Mouse (Mus musculus) heart, embryonic 11.5 days (tissue): Measurements from ENCODE around the gene Ube2a. TPM values are rescaled to one million over a fixed set of nuclear protein-coding genes. Genes with fewer than 3 reads are reported as not detected.
"Not testable (repeated sequence)": the region's sequence is repeated elsewhere in the genome, so short reads cannot be mapped to it uniquely, and the experiment has no call there.

ENCODE experiments used
- ATAC-seq: fragments of 200-750 bp; cut with Nextera tagmentation; replicated peaks from 2 replicates; pipeline ENCODE4 v1.8.0; 2017; ENCODE audit warnings: moderate library complexity; ENCODE audit not compliant: insufficient number of reproducible peaks, low FRiP score, low TSS enrichment
- H3K27ac ChIP-seq: fragments of 300-500 bp; sonication (generic); 2 replicates; pipeline ENCODE4 v1.5.1; 2014; ENCODE audit warnings: mild to moderate bottlenecking, low read depth, low read length
- H3K27me3 ChIP-seq: fragments of 300-500 bp; sonication (generic); 2 replicates; pipeline ENCODE4 v1.6.1; 2014; ENCODE audit warnings: mild to moderate bottlenecking, low read length, mixed read lengths; ENCODE audit not compliant: control insufficient read depth, insufficient read depth
- H3K36me3 ChIP-seq: fragments of 300-500 bp; sonication (generic); 2 replicates; pipeline ENCODE4 v1.6.1; 2014; ENCODE audit warnings: mild to moderate bottlenecking, low read length, moderate library complexity, mixed read lengths; ENCODE audit not compliant: control insufficient read depth, insufficient read depth
- H3K4me1 ChIP-seq: fragments of 300-500 bp; sonication (generic); 2 replicates; pipeline ENCODE4 v1.6.1; 2014; ENCODE audit warnings: low read length; ENCODE audit not compliant: control insufficient read depth, insufficient read depth
- H3K4me2 ChIP-seq: fragments of 300-500 bp; sonication (generic); 2 replicates; pipeline ENCODE4 v1.6.1; 2014; ENCODE audit warnings: mild to moderate bottlenecking, moderate library complexity
- H3K4me3 ChIP-seq: fragments of 300-500 bp; sonication (generic); 2 replicates; pipeline ENCODE4 v1.5.1; 2014; ENCODE audit warnings: low read depth, low read length
- H3K9ac ChIP-seq: fragments of 300-500 bp; sonication (generic); 2 replicates; pipeline ENCODE4 v1.6.1; 2014; ENCODE audit warnings: mild to moderate bottlenecking, low read depth, low read length, moderate library complexity
- H3K9me3 ChIP-seq: fragments of 300-500 bp; sonication (generic); replicated peaks from 2 replicates; pipeline ENCODE4 v1.6.1; 2016; ENCODE audit warnings: low read length; ENCODE audit not compliant: control insufficient read depth
- WGBS: fragments of 180-500 bp; shearing (Covaris S2); extraction: QIAGEN DNeasy Blood & Tissue Kit; methylation state at CpG from one replicate; pipeline ENCODE4 v1.1.7; 2014; ENCODE audit not compliant: insufficient replicate concordance; 5-methylcytosine and 5-hydroxymethylcytosine counted together
- polyA plus RNA-seq: library from polyadenylated mRNA; unstranded; fragments of >200 nt; fragmentation: Nextera tagmentation; extraction: Ambion mirVana; gene quantifications from 2 replicates; pipeline ENCODE4 v1.2.1, GENCODE M21; 2014

Gene Ube2a
- polyA plus RNA-seq, 1 experiment from 2014 or later: 125 TPM

GRCm38 (mm10) chrX:36874178-36874696 lies 537 bp downstream of the Ube2a start:
- Histone ChIP-seq H3K4me3 (peak overlapping the region; percentile 69), H3K4me2 (peak overlapping the region; percentile 67), H3K4me1 (no peaks in the 10 kb centered on the region), H3K36me3 (no peaks in the 10 kb centered on the region), H3K9me3 (no peaks in the 10 kb centered on the region), H3K27ac (peak overlapping the region; percentile 70), H3K9ac (peak overlapping the region; percentile 79), H3K27me3 (no peaks in the 10 kb centered on the region)
- 10% methylated on average over 55 of the region's 57 CpGs for whole genome bisulfite sequencing
- peak; percentile 92 for ATAC-seq

- ATAC-seq: peak; percentile 7; the same call in 1 of the 2 replicates
- Histone ChIP-seq H3K4me1 (no peaks in the 10 kb centered on the region), H3K4me2 (peak overlapping the region; percentile 67), H3K4me3 (peak overlapping the region; percentile 69), H3K9ac (peak overlapping the region; percentile 79), H3K36me3 (no peaks in the 10 kb centered on the region), H3K9me3 (no peaks in the 10 kb centered on the region), H3K27me3 (no peaks in the 10 kb centered on the region), H3K27ac (peak overlapping the region; percentile 70)
- WGBS: 8% methylated on average over 36 of the region's 36 CpGs
Observed at GRCm38 (mm10) chrX:36874704-36875128, 1.0 kb downstream of the Ube2a start.

- no peaks in the 10 kb centered on the region for H3K4me1 ChIP-seq
- ATAC-seq: no peak
Observed at GRCm38 (mm10) chrX:36884719-36885118, 11.0 kb downstream of the Ube2a start.

GRCm38 (mm10) chrX:36898931-36899330 lies 25.2 kb downstream of the Ube2a start:
- H3K4me2 ChIP-seq, H3K27me3 ChIP-seq, H3K36me3 ChIP-seq, H3K9me3 ChIP-seq, H3K4me1 ChIP-seq, H3K9ac ChIP-seq, H3K27ac ChIP-seq, H3K4me3 ChIP-seq, ATAC-seq: not testable (repeated sequence)
- WGBS: 44% methylated on average over 1 of the region's 1 CpGs

More at GRCm38 (mm10) chrX:36884719-36885118, 11.0 kb downstream of the Ube2a start:
- Histone ChIP-seq H3K9me3 (no peaks in the 10 kb centered on the region), H3K27ac (no peak overlapping the region), H3K9ac (no peak overlapping the region), H3K4me2 (no peak overlapping the region), H3K27me3 (no peaks in the 10 kb centered on the region), H3K4me3 (no peak overlapping the region), H3K36me3 (0 out of 2 replicates have a peak, but pooled peaks cover 4% of the 10 kb centered on the region)
- WGBS: 92% methylated on average over 1 of the region's 1 CpGs

DNA sequence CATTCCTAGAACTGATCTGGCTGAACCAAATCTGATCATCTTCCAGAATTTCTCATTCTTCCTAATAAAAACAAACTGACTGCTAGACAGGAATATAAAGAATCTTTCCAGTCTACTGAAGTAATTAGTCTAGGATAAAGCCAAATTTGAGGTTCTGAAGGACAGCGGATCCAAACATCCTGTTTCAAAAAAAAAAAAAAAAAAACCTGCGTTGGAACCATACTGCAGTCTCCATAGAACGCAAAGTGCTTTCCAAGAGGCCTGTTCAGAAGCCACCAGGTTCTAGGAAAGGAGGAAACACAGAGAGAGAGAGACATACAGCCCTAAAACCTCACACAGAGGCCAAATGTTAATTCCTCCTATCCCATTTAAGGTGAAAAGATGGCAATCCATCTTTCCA lies 28.0 kb downstream of the Ube2a start:
- H3K4me1 ChIP-seq: no peaks in the 10 kb centered on the region
- H3K4me3 ChIP-seq: peak overlapping the region; percentile 55; the same call in 1 of the 2 replicates
- peak overlapping the region; percentile 65 for H3K4me2 ChIP-seq
- no peak overlapping the region for H3K27ac ChIP-seq
- no peaks in the 10 kb centered on the region for H3K27me3 ChIP-seq
- H3K9me3 ChIP-seq: no peaks in the 10 kb centered on the region
- H3K36me3 ChIP-seq: no peaks in the 10 kb centered on the region
- no peak for ATAC-seq
- 46% methylated on average over 3 of the region's 3 CpGs for WGBS
- H3K9ac ChIP-seq: no peak overlapping the region

- peak within 1 kb of the TSS; percentile 65 for H3K4me2 ChIP-seq
- WGBS: 19% methylated on average over 30 of the region's 47 CpGs
- H3K27me3 ChIP-seq: no peaks in the 10 kb centered on the region
- no peaks in the 10 kb centered on the region for H3K9me3 ChIP-seq
- H3K36me3 ChIP-seq: no peaks in the 10 kb centered on the region
- peak within 1 kb of the TSS; percentile 75 for H3K9ac ChIP-seq
- H3K4me3 ChIP-seq: peak within 1 kb of the TSS; percentile 55
- no peaks in the 10 kb centered on the region for H3K4me1 ChIP-seq
- peak within 1 kb of the TSS; percentile 64 for H3K27ac ChIP-seq
- peak; percentile 49 for ATAC-seq
Observed at GRCm38 (mm10) chrX:36902321-36903114, 28.8 kb downstream of the Ube2a start, which contains the start of gene Nkrf. TSS of gene Nkrf (minus strand) at chrX:36902899.

GRCm38 (mm10) chrX:36903115-36903768 lies 29.5 kb downstream of the Ube2a start:
- H3K27ac ChIP-seq: peak overlapping the region; percentile 64
- H3K4me1 ChIP-seq: no peaks in the 10 kb centered on the region
- peak; percentile 92 for ATAC-seq
- WGBS: 14% methylated on average over 32 of the region's 32 CpGs
- H3K9ac ChIP-seq: peak overlapping the region; percentile 75
- no peaks in the 10 kb centered on the region for H3K27me3 ChIP-seq
- peak overlapping the region; percentile 55 for H3K4me3 ChIP-seq
- H3K4me2 ChIP-seq: peak overlapping the region; percentile 65
- H3K36me3 ChIP-seq: no peaks in the 10 kb centered on the region
- no peaks in the 10 kb centered on the region for H3K9me3 ChIP-seq

DNA sequence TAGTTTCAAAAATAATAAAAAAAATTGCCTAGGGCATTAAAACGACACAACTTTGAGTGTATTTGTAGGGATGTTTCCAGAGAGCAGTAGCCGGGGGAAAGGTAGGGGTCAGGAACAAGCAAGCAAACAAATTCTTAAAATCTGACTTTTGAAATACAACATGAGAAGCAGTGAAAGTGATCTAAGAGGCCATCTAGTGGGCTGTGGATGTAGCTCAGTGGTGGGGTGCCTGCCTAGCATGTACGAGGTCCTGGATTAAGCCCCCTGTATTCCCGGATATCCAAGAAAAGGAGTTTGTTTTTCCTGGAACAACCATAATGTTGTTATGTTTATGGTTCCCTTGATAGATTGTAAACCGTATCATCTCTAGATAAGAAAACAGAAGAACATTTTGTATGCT lies 32.8 kb downstream of the Ube2a start:
- no peak for ATAC-seq
- no peak overlapping the region for H3K4me3 ChIP-seq
- no peak overlapping the region for H3K27ac ChIP-seq
- 34% methylated on average over 5 of the region's 5 CpGs for WGBS
- H3K36me3 ChIP-seq: no peaks in the 10 kb centered on the region
- no peaks in the 10 kb centered on the region for H3K27me3 ChIP-seq
- no peak overlapping the region for H3K4me2 ChIP-seq
- H3K4me1 ChIP-seq: no peaks in the 10 kb centered on the region
- no peaks in the 10 kb centered on the region for H3K9me3 ChIP-seq
- no peak overlapping the region for H3K9ac ChIP-seq
